Mouse (Mus musculus): Measurements from ENCODE around the gene Cyp4f39.
"Not testable (repeated sequence)": the region's sequence is repeated elsewhere in the genome, so short reads cannot be mapped to it uniquely, and the experiment has no call there.

DNA sequence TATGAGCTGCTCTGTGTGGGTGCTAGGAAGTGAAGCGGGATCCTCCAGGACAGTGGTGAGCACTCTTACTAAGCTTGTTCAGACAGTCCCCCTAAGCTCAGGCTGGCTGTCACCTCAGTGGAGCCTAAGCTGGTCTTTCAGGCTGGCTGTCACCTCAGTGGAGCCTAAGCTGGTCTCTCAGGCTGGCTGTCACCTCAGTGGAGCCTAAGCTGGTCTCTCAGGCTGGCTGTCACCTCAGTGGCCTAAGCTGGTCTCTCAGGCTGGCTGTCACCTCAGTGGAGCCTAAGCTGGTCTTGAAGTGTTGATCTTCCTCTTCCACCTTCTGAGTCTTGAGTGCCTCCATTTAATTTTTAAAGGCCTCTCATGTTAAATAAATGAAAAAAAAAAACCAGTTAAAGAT lies 73.8 kb downstream of the Cyp4f39 start:
- not testable (repeated sequence) for TF ChIP-seq CTCF (conservative IDR thresholded peaks at IDR 0.05; ENCODE audit: low read length); POU5F1 (IDR thresholded peaks at IDR 0.05; ENCODE audit: borderline replicate concordance, low read length)
